Mouse (Mus musculus): Measurements from ENCODE around the gene Gm13279. TPM values are rescaled to one million over a fixed set of nuclear protein-coding genes. Genes with fewer than 3 reads are reported as not detected.
A peak's percentile ranks its signal among the peaks of the same experiment; 100 is the strongest.
"Not testable (repeated sequence)": the region's sequence is repeated elsewhere in the genome, so short reads cannot be mapped to it uniquely, and the experiment has no call there.

Gene Gm13279
- polyA plus RNA-seq, 1 experiment from 2014 or later: not detected

DNA sequence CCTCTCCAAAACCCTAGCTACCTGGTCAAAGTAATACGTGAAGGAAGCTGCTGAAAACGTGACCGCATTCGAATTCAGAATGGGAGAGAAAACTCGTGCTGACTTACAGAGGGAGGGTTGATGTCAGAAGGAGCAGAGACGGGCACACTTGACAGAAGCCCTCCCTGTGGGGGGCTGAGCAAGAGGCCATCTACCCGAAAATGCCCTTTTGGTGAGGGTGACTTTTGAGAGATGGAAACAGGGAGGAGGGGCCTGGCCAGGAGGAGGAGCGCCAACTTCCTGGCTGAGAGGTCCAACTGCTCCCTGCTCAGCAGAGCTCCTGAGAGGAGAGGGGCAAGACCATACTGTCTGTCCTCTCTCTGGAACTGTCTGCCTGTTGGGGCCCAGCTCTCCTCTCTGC lies 8.0 kb downstream of the Gm13279 start, which contains the start of gene Gm13288:
Gene Gm13288, plus strand, starts transcription at position 301 of the 400 bp plus-strand sequence.
- H3K4me3 ChIP-seq (ENCODE audit: low read depth, low read length); H3K4me2 ChIP-seq (ENCODE audit: low read depth, low read length); ATAC-seq (replicated peaks; ENCODE audit: insufficient number of reproducible peaks, low FRiP score, low TSS enrichment, low read depth): not testable (repeated sequence)

DNA sequence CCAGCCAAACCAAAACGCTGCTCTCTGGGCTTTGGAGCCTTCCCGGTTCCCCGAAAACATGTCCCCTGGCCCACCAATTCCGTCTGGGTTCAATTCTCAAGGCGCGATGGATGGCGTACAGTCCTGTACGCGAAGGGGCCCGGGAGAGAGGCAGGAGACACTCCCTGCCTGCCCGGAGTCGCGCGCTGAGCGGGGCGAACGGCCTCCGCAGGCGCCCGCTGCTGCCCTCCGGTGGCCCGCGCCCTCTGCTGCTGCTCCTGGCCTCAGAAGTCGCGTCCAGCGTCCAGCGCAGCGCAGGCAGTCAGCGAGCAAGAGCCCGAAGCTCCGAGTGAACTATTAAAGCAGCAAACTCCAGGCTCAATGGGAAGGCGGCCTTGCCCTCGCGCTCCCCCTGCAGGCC lies 8.6 kb downstream of the Gm13279 start:
- DNase-seq (ENCODE audit: low spot score); H3K27ac ChIP-seq (replicated peaks; ENCODE audit: low read depth, low read length); H3K9ac ChIP-seq (replicated peaks; ENCODE audit: low read length); H3K4me3 ChIP-seq (ENCODE audit: low read depth, low read length); H3K27me3 ChIP-seq (ENCODE audit: control insufficient read depth, insufficient read depth, low read length); H3K4me2 ChIP-seq (ENCODE audit: low read depth, low read length); ATAC-seq (replicated peaks; ENCODE audit: insufficient number of reproducible peaks, low FRiP score, low TSS enrichment, low read depth); H3K9me3 ChIP-seq (replicated peaks; ENCODE audit: control insufficient read depth, low read length); H3K36me3 ChIP-seq (replicated peaks; ENCODE audit: control insufficient read depth, insufficient read depth, low read depth, low read length); H3K4me1 ChIP-seq (ENCODE audit: control insufficient read depth, insufficient read depth, low read length): not testable (repeated sequence)
- WGBS: no CpG with 5 or more reads among the region's 34 CpGs

More for the DNA sequence above, 8.0 kb downstream of the Gm13279 start, which contains the start of gene Gm13288:
- not testable (repeated sequence) for H3K27me3 ChIP-seq (ENCODE audit: control insufficient read depth, insufficient read depth, low read length); DNase-seq (ENCODE audit: low spot score); H3K4me1 ChIP-seq (ENCODE audit: control insufficient read depth, insufficient read depth, low read length); H3K27ac ChIP-seq (replicated peaks; ENCODE audit: low read depth, low read length); H3K9me3 ChIP-seq (replicated peaks; ENCODE audit: control insufficient read depth, low read length); H3K36me3 ChIP-seq (replicated peaks; ENCODE audit: control insufficient read depth, insufficient read depth, low read depth, low read length); H3K9ac ChIP-seq (replicated peaks; ENCODE audit: low read length)
- no CpG with 5 or more reads among the region's 8 CpGs for WGBS

DNA sequence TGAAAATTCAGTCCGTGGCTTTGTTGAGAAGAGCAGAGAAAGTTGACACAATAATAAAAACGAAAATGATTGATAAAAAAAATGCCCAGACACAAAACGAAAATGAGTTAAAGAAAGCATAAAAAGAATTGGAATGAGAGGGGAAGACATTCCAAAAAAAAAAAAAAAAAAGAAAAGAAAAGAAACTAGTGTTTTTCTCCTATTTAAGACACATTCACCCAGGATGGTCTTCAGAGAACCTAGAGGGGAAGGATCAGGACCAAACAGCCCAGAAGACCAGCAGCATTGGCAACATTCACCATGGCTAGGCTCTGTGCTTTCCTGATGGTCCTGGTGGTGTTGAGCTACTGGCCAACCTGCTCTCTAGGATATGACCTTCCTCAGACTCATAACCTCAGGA lies 18.7 kb downstream of the Gm13279 start, which contains the start of gene Ifna7:
Gene Ifna7, plus strand, starts transcription at position 301 of the 400 bp plus-strand sequence.
- no peaks in the 10 kb centered on the region for H3K9me3 ChIP-seq (replicated peaks; ENCODE audit: control insufficient read depth, low read length)
- no peaks in the 10 kb centered on the region for H3K4me1 ChIP-seq (ENCODE audit: control insufficient read depth, insufficient read depth, low read length)
- ATAC-seq (replicated peaks; ENCODE audit: insufficient number of reproducible peaks, low FRiP score, low TSS enrichment, low read depth) (no peak), DNase-seq (ENCODE audit: low spot score) (no peak)
- no peaks in the 10 kb centered on the region for H3K27me3 ChIP-seq (ENCODE audit: control insufficient read depth, insufficient read depth, low read length)
- no peak within 1 kb of the TSS for H3K27ac ChIP-seq (replicated peaks; ENCODE audit: low read depth, low read length)
- H3K4me3 ChIP-seq (ENCODE audit: low read depth, low read length): no peak within 1 kb of the TSS
- H3K9ac ChIP-seq (replicated peaks; ENCODE audit: low read length): no peak within 1 kb of the TSS
- no peak within 1 kb of the TSS for H3K4me2 ChIP-seq (ENCODE audit: low read depth, low read length)
- 68% methylated on average over 3 of the region's 3 CpGs for WGBS
- no peaks in the 10 kb centered on the region for H3K36me3 ChIP-seq (replicated peaks; ENCODE audit: control insufficient read depth, insufficient read depth, low read depth, low read length)

DNA sequence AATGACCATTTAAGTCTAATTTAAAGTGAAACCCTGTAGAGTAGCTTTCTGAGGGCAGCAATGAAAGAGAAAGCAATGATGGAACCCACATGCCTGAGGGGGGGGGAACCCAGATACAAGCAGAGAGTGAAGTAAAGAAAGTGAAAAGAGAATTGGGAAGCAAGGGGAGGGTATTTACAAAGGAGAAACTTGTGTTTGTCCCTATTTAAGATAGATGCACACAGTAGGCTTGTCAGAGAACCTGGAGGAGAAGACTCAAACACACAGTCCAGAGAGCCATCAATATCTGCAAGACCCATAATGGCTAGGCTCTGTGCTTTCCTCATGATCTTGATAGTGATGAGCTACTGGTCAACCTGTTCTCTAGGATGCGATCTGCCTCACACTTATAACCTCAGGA lies 22.5 kb downstream of the Gm13279 start, which contains the start of gene Ifna11:
Gene Ifna11, plus strand, starts transcription at position 301 of the 400 bp plus-strand sequence.
- Histone ChIP-seq H3K4me1 (ENCODE audit: control insufficient read depth, insufficient read depth, low read length) (no peaks in the 10 kb centered on the region), H3K36me3 (replicated peaks; ENCODE audit: control insufficient read depth, insufficient read depth, low read depth, low read length) (no peaks in the 10 kb centered on the region), H3K4me3 (ENCODE audit: low read depth, low read length) (no peak within 1 kb of the TSS), H3K9ac (replicated peaks; ENCODE audit: low read length) (no peak within 1 kb of the TSS), H3K27me3 (ENCODE audit: control insufficient read depth, insufficient read depth, low read length) (no peaks in the 10 kb centered on the region), H3K4me2 (ENCODE audit: low read depth, low read length) (no peak within 1 kb of the TSS), H3K9me3 (replicated peaks; ENCODE audit: control insufficient read depth, low read length) (no peaks in the 10 kb centered on the region), H3K27ac (replicated peaks; ENCODE audit: low read depth, low read length) (no peak within 1 kb of the TSS)
- DNase-seq (ENCODE audit: low spot score) (no peak), ATAC-seq (replicated peaks; ENCODE audit: insufficient number of reproducible peaks, low FRiP score, low TSS enrichment, low read depth) (no peak)
- WGBS: 87% methylated on average over 1 of the region's 1 CpGs

DNA sequence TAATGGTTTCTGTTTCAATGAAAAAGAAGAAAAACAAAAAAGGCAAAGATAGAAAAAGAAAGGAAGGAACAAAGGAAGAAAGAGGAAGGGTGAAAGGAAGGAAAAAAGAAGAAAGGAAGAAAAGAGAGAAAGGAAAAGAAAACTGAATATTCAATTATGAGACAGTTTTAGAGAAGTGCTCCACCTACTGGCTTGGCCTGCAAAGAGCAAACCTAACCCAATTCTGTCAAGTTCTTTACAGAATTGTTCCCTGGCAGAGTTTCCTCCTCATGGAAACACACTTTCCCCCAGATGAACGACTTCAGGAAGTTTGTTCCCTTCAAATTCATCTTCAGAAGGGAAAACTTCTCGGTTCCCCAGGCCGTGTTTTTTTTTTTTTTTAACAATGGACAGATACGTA lies 25.8 kb downstream of the Gm13279 start:
- Histone ChIP-seq H3K4me2 (ENCODE audit: low read depth, low read length) (no peak overlapping the region), H3K9me3 (replicated peaks; ENCODE audit: control insufficient read depth, low read length) (no peaks in the 10 kb centered on the region), H3K4me1 (ENCODE audit: control insufficient read depth, insufficient read depth, low read length) (no peaks in the 10 kb centered on the region), H3K27me3 (ENCODE audit: control insufficient read depth, insufficient read depth, low read length) (no peaks in the 10 kb centered on the region), H3K36me3 (replicated peaks; ENCODE audit: control insufficient read depth, insufficient read depth, low read depth, low read length) (no peaks in the 10 kb centered on the region), H3K4me3 (ENCODE audit: low read depth, low read length) (no peak overlapping the region), H3K27ac (replicated peaks; ENCODE audit: low read depth, low read length) (no peak overlapping the region), H3K9ac (replicated peaks; ENCODE audit: low read length) (no peak overlapping the region)
- ATAC-seq (replicated peaks; ENCODE audit: insufficient number of reproducible peaks, low FRiP score, low TSS enrichment, low read depth) (no peak), DNase-seq (ENCODE audit: low spot score) (peak; percentile 39)
- WGBS: 24% methylated on average over 4 of the region's 4 CpGs

DNA sequence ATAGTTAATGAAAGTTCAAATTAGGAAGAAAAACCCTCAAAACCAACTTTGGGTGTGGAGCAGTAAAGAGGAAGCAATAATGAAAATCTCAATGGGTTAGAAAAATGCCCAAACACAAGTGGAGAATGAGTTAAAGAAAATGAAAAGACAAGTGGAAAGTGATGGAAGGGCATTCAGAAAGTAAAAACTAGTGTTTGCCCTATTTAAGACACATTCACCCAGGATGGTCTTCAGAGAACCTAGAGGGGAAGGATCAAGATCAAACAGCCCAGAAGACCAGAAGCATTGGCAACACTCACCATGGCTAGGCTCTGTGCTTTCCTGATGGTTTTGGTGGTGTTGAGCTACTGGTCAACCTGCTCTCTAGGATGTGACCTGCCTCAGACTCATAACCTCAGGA lies 29.9 kb downstream of the Gm13279 start, which contains the start of gene Ifna6:
Gene Ifna6, plus strand, starts transcription at position 301 of the 400 bp plus-strand sequence.
- not testable (repeated sequence) for ATAC-seq (replicated peaks; ENCODE audit: insufficient number of reproducible peaks, low FRiP score, low TSS enrichment, low read depth); H3K36me3 ChIP-seq (replicated peaks; ENCODE audit: control insufficient read depth, insufficient read depth, low read depth, low read length); H3K4me1 ChIP-seq (ENCODE audit: control insufficient read depth, insufficient read depth, low read length); H3K4me3 ChIP-seq (ENCODE audit: low read depth, low read length); H3K9ac ChIP-seq (replicated peaks; ENCODE audit: low read length); H3K27ac ChIP-seq (replicated peaks; ENCODE audit: low read depth, low read length); H3K9me3 ChIP-seq (replicated peaks; ENCODE audit: control insufficient read depth, low read length); DNase-seq (ENCODE audit: low spot score); H3K27me3 ChIP-seq (ENCODE audit: control insufficient read depth, insufficient read depth, low read length); H3K4me2 ChIP-seq (ENCODE audit: low read depth, low read length)

DNA sequence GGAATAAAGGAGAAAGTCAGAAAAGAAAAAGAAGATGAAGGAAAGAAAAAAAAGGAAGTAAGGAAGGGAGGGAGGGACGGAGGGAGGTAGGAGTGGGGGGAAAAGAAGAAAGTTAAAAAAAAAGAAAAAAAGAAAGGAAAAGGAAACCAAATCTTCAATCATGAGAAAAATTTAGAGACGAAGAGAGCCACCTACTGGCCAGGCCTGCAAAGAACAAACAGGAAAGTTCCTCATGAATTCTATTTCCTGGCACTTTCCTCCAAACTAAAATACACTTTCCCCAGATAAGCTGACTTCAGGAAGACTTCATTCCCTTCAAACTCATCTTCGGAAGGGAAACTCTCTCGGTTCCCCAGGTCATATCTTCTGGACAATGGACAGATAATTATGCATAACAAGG lies 33.3 kb downstream of the Gm13279 start:
- Histone ChIP-seq H3K27me3 (ENCODE audit: control insufficient read depth, insufficient read depth, low read length) (no peaks in the 10 kb centered on the region), H3K4me1 (ENCODE audit: control insufficient read depth, insufficient read depth, low read length) (no peaks in the 10 kb centered on the region), H3K9me3 (replicated peaks; ENCODE audit: control insufficient read depth, low read length) (no peaks in the 10 kb centered on the region), H3K9ac (replicated peaks; ENCODE audit: low read length) (no peak overlapping the region), H3K36me3 (replicated peaks; ENCODE audit: control insufficient read depth, insufficient read depth, low read depth, low read length) (no peaks in the 10 kb centered on the region), H3K4me2 (ENCODE audit: low read depth, low read length) (no peak overlapping the region), H3K27ac (replicated peaks; ENCODE audit: low read depth, low read length) (no peak overlapping the region), H3K4me3 (ENCODE audit: low read depth, low read length) (no peak overlapping the region)
- DNase-seq (ENCODE audit: low spot score): peak; percentile 59
- WGBS: 30% methylated on average over 4 of the region's 4 CpGs
- no peak for ATAC-seq (replicated peaks; ENCODE audit: insufficient number of reproducible peaks, low FRiP score, low TSS enrichment, low read depth)

DNA sequence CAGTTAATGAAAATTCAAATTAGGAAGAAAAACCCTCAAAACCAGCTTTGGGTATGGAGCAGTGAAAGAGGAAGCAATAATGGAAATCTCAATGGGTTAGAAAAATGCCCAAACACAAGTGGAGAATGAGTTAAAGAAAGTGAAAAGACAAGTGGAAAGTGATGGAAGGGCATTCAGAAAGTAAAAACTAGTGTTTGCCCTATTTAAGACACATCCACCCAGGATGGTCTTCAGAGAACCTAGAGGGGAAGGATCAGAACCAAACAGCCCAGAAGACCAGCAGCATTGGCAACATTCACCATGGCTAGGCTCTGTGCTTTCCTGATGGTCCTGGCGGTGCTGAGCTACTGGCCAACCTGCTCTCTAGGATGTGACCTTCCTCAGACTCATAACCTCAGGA lies 38.0 kb downstream of the Gm13279 start, which contains the start of gene Ifna5:
Gene Ifna5, plus strand, starts transcription at position 301 of the 400 bp plus-strand sequence.
- H3K4me1 ChIP-seq (ENCODE audit: control insufficient read depth, insufficient read depth, low read length); H3K27me3 ChIP-seq (ENCODE audit: control insufficient read depth, insufficient read depth, low read length); H3K9me3 ChIP-seq (replicated peaks; ENCODE audit: control insufficient read depth, low read length); H3K27ac ChIP-seq (replicated peaks; ENCODE audit: low read depth, low read length); DNase-seq (ENCODE audit: low spot score); ATAC-seq (replicated peaks; ENCODE audit: insufficient number of reproducible peaks, low FRiP score, low TSS enrichment, low read depth); H3K4me3 ChIP-seq (ENCODE audit: low read depth, low read length); H3K9ac ChIP-seq (replicated peaks; ENCODE audit: low read length); H3K4me2 ChIP-seq (ENCODE audit: low read depth, low read length); H3K36me3 ChIP-seq (replicated peaks; ENCODE audit: control insufficient read depth, insufficient read depth, low read depth, low read length): not testable (repeated sequence)
- 80% methylated on average over 1 of the region's 1 CpGs for WGBS
